ENCODE assay signal across 8 mouse cellular contexts in the genomic region with DNA sequence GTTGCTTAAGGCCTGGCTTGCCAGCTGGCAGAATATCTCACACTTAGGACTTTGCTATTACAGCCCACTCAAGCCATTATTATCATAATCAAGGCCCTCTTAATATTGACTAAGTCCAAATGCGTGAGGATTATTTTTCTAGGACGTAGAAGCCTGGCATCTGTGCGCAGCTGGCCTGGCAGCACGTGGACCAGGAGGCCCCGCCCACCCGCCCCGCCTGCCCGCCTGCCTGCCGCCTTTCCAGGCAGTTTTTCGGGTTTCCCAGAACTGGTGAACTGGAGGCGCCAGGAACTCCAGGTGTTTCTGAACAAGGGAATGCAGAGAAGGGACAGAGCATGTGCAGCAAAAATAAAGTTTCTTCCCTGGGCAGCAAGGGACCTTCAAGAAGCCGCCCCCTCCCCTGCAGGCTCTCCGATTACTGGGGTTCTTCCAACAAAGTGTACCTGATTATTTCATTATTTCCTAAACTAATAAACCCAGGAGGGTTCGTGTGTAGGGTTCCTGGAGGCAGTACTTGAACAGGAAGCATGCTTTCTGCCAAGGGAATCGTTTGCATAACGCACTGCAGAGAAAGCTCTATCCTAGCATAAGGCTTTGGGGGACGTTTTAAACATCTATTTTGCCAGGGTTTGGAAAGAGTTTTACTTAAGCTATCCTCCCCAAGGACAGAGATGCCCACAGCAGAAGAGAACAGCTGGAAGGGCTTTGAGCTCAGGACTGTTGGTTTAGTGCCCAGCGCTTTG. TPM values are rescaled to one million over a fixed set of nuclear protein-coding genes. Genes with fewer than 3 reads are reported as not detected.
A peak's percentile ranks its signal among the peaks of the same experiment; 100 is the strongest.
DNase-seq lines count a peak whose midpoint lies in the region; ATAC-seq lines count a peak whose summit lies in the region.
"Had no signal": no experiment of that assay in that cellular context is flagged by ENCODE, and none has a peak within 500 bp of the region (broad histone marks: within the 10 kb centered on the region; RNA-seq: fewer than 3 reads in every experiment).

No protein-coding gene starts in this region.

- H3K4me1 ChIP-seq in forebrain, embryonic 15.5 days: peaks cover 13% of the 10 kb centered on the region
- H3K4me1 ChIP-seq in hindbrain, embryonic 13.5 days (replicated peaks): peaks cover 8% of the 10 kb centered on the region; the same call in 1 of the 2 replicates
- H3K4me1 ChIP-seq in liver, embryonic 11.5 days (replicated peaks; ENCODE audit: control insufficient read depth, insufficient read depth, low read length): no peaks in the 10 kb centered on the region
- H3K4me1 ChIP-seq in neural tube, embryonic 12.5 days: peaks cover 4% of the 10 kb centered on the region; the same call in 1 of the 2 replicates

- 21% methylated on average over 18 of the region's 18 CpGs for WGBS in forebrain, embryonic 15.5 days
- WGBS in hindbrain, embryonic 13.5 days: 16% methylated on average over 18 of the region's 18 CpGs
- WGBS in liver, embryonic 11.5 days: 30% methylated on average over 18 of the region's 18 CpGs
- WGBS in neural tube, embryonic 12.5 days: 17% methylated on average over 18 of the region's 18 CpGs

- H3K27me3 ChIP-seq in forebrain, embryonic 15.5 days: no peaks in the 10 kb centered on the region
- H3K27me3 ChIP-seq in hindbrain, embryonic 13.5 days: 0 out of 2 replicates have a peak, but pooled peaks cover 6% of the 10 kb centered on the region
- H3K27me3 ChIP-seq in liver, embryonic 11.5 days (replicated peaks; ENCODE audit: control insufficient read depth, insufficient read depth, low read length): no peaks in the 10 kb centered on the region
- H3K27me3 ChIP-seq in neural tube, embryonic 12.5 days (replicated peaks): no peaks in the 10 kb centered on the region; the same call in 1 of the 2 replicates

- H3K9me3 ChIP-seq in forebrain, embryonic 15.5 days: no peaks in the 10 kb centered on the region
- no peaks in the 10 kb centered on the region for H3K9me3 ChIP-seq in hindbrain, embryonic 13.5 days
- no peaks in the 10 kb centered on the region for H3K9me3 ChIP-seq in liver, embryonic 11.5 days (ENCODE audit: control insufficient read depth, low read length)
- no peaks in the 10 kb centered on the region for H3K9me3 ChIP-seq in neural tube, embryonic 12.5 days

- peak overlapping the region; percentile 30 for H3K4me2 ChIP-seq in forebrain, embryonic 15.5 days (replicated peaks)
- H3K4me2 ChIP-seq in hindbrain, embryonic 13.5 days: peak overlapping the region; percentile 48
- H3K4me2 ChIP-seq in liver, embryonic 11.5 days: peak overlapping the region; percentile 52
- H3K4me2 ChIP-seq in neural tube, embryonic 12.5 days (replicated peaks): peak overlapping the region; percentile 53

- peak overlapping the region; percentile 8; the same call in 1 of the 2 replicates for H3K4me3 ChIP-seq in forebrain, embryonic 15.5 days
- H3K4me3 ChIP-seq in hindbrain, embryonic 13.5 days: peak overlapping the region; percentile 25
- H3K4me3 ChIP-seq in liver, embryonic 11.5 days (ENCODE audit: low read depth, low read length): peak overlapping the region; percentile 6; the same call in 1 of the 2 replicates
- H3K4me3 ChIP-seq in neural tube, embryonic 12.5 days: no peak overlapping the region

- H3K27ac ChIP-seq in forebrain, embryonic 15.5 days (replicated peaks): no peak overlapping the region
- H3K27ac ChIP-seq in hindbrain, embryonic 13.5 days: no peak overlapping the region
- no peak overlapping the region for H3K27ac ChIP-seq in liver, embryonic 11.5 days (ENCODE audit: low read depth, low read length)
- H3K27ac ChIP-seq in neural tube, embryonic 12.5 days: no peak overlapping the region
- H3K27ac ChIP-seq: macrophage had no signal

- peak; percentile 42 for DNase-seq in embryo, embryonic 9.5 days (ENCODE audit: extremely low spot score)
- DNase-seq in liver, embryonic 11.5 days (ENCODE audit: low spot score): peak; percentile 51
- no peak for DNase-seq in cerebellum, adult 11-12 months
- DNase-seq in thymus, postnatal 14 days: no peak

- peak; percentile 84 for ATAC-seq in forebrain, embryonic 15.5 days (replicated peaks)
- no peak; the same call in 1 of the 2 replicates for ATAC-seq in hindbrain, embryonic 13.5 days (ENCODE audit: low FRiP score)
- ATAC-seq in liver, embryonic 11.5 days (replicated peaks; ENCODE audit: low FRiP score): peak; percentile 51; the same call in 1 of the 2 replicates
- ATAC-seq in neural tube, embryonic 12.5 days (ENCODE audit: low FRiP score, low read depth): no peak

- H3K36me3 ChIP-seq in forebrain, embryonic 15.5 days: no peaks in the 10 kb centered on the region
- no peaks in the 10 kb centered on the region for H3K36me3 ChIP-seq in hindbrain, embryonic 13.5 days
- H3K36me3 ChIP-seq in liver, embryonic 11.5 days (ENCODE audit: control insufficient read depth, insufficient read depth, low read length): no peaks in the 10 kb centered on the region
- no peaks in the 10 kb centered on the region for H3K36me3 ChIP-seq in neural tube, embryonic 12.5 days

- H3K9ac ChIP-seq in forebrain, embryonic 15.5 days (replicated peaks): no peak overlapping the region
- H3K9ac ChIP-seq in hindbrain, embryonic 13.5 days: peak overlapping the region; percentile 51
- no peak overlapping the region for H3K9ac ChIP-seq in liver, embryonic 11.5 days (ENCODE audit: low read depth, low read length)
- peak overlapping the region; percentile 40; the same call in 1 of the 2 replicates for H3K9ac ChIP-seq in neural tube, embryonic 12.5 days

RNA-seq across cellular contexts. Expression of a gene that starts 8.4 kb away (rescaled TPM):
- 0.18 and 0.66 TPM in 2 replicates for polyA plus RNA-seq in forebrain, embryonic 15.5 days (2015; fragmentation: Nextera tagmentation; extraction: Ambion mirVana)
- polyA plus RNA-seq in hindbrain, embryonic 13.5 days (2015; fragmentation: Nextera tagmentation; extraction: Ambion mirVana): not detected in 2 replicates
- polyA plus RNA-seq in liver, embryonic 11.5 days (2014; fragmentation: Nextera tagmentation; extraction: Ambion mirVana): 0.22 and 0.34 TPM in 2 replicates
- polyA plus RNA-seq in neural tube, embryonic 12.5 days (2016; fragmentation: Nextera tagmentation; extraction: Ambion mirVana): not detected in 2 replicates
- polyA plus RNA-seq: macrophage had no signal

RNA-seq across cellular contexts. Expression of a gene that starts 10.1 kb away (rescaled TPM):
- polyA plus RNA-seq in forebrain, embryonic 15.5 days (2015; fragmentation: Nextera tagmentation; extraction: Ambion mirVana): not detected in 2 replicates
- polyA plus RNA-seq in hindbrain, embryonic 13.5 days (2015; fragmentation: Nextera tagmentation; extraction: Ambion mirVana): not detected in 2 replicates
- polyA plus RNA-seq in liver, embryonic 11.5 days (2014; fragmentation: Nextera tagmentation; extraction: Ambion mirVana): not detected in 2 replicates
- not detected in 2 replicates for polyA plus RNA-seq in neural tube, embryonic 12.5 days (2016; fragmentation: Nextera tagmentation; extraction: Ambion mirVana)
- polyA plus RNA-seq: macrophage had no signal

RNA-seq across cellular contexts. Expression of a gene that starts 28.1 kb away (rescaled TPM):
- 16.8 and 17.1 TPM in 2 replicates for polyA plus RNA-seq in forebrain, embryonic 15.5 days (2015; fragmentation: Nextera tagmentation; extraction: Ambion mirVana)
- polyA plus RNA-seq in hindbrain, embryonic 13.5 days (2015; fragmentation: Nextera tagmentation; extraction: Ambion mirVana): 16.7 and 19.2 TPM in 2 replicates
- 181 and 183 TPM in 2 replicates for polyA plus RNA-seq in liver, embryonic 11.5 days (2014; fragmentation: Nextera tagmentation; extraction: Ambion mirVana)
- polyA plus RNA-seq in neural tube, embryonic 12.5 days (2016; fragmentation: Nextera tagmentation; extraction: Ambion mirVana): 21.6 and 22.7 TPM in 2 replicates

RNA-seq across cellular contexts. Expression of a gene that starts 37.9 kb away (rescaled TPM):
- polyA plus RNA-seq in forebrain, embryonic 15.5 days (2015; fragmentation: Nextera tagmentation; extraction: Ambion mirVana): 7.2 and 8.8 TPM in 2 replicates
- 13.6 and 16.2 TPM in 2 replicates for polyA plus RNA-seq in hindbrain, embryonic 13.5 days (2015; fragmentation: Nextera tagmentation; extraction: Ambion mirVana)
- polyA plus RNA-seq in liver, embryonic 11.5 days (2014; fragmentation: Nextera tagmentation; extraction: Ambion mirVana): 7.7 and 8.2 TPM in 2 replicates
- polyA plus RNA-seq in neural tube, embryonic 12.5 days (2016; fragmentation: Nextera tagmentation; extraction: Ambion mirVana): 8.8 and 13.0 TPM in 2 replicates
- polyA plus RNA-seq: macrophage had no signal

RNA-seq across cellular contexts. Expression of a gene that starts 56.0 kb away (rescaled TPM):
- polyA plus RNA-seq in forebrain, embryonic 15.5 days (2015; fragmentation: Nextera tagmentation; extraction: Ambion mirVana): 0.06 TPM in 1 of 2 replicates, not detected in the other
- polyA plus RNA-seq in hindbrain, embryonic 13.5 days (2015; fragmentation: Nextera tagmentation; extraction: Ambion mirVana): 0.13 and 0.39 TPM in 2 replicates
- polyA plus RNA-seq in liver, embryonic 11.5 days (2014; fragmentation: Nextera tagmentation; extraction: Ambion mirVana): 8.7 and 11.1 TPM in 2 replicates
- polyA plus RNA-seq in neural tube, embryonic 12.5 days (2016; fragmentation: Nextera tagmentation; extraction: Ambion mirVana): 0.51 and 0.86 TPM in 2 replicates
- polyA plus RNA-seq: macrophage had no signal

Comparison
In these comparisons a context has a peak if more than half of its experiments do, and no peak if none do; other contexts are left out.
1. DNase-seq: peak in embryo, embryonic 9.5 days (single experiment) and liver, embryonic 11.5 days (single experiment); none in cerebellum, adult 11-12 months (single experiment) and thymus, postnatal 14 days (single experiment).
2. ATAC-seq: peak in forebrain, embryonic 15.5 days (single experiment) and liver, embryonic 11.5 days (single experiment); none in hindbrain, embryonic 13.5 days (single experiment) and neural tube, embryonic 12.5 days (single experiment).
3. H3K9ac ChIP-seq: peak in hindbrain, embryonic 13.5 days (single experiment) and neural tube, embryonic 12.5 days (single experiment); none in forebrain, embryonic 15.5 days (single experiment) and liver, embryonic 11.5 days (single experiment).
4. Peak in every context shown above with its lines, with median percentiles within 50 percentile points of each other: H3K4me2 ChIP-seq.